Mouse (Mus musculus) midbrain, embryonic 14.5 days (tissue): ENCODE results near the gene Katnbl1. TPM values are rescaled to one million over a fixed set of nuclear protein-coding genes. Genes with fewer than 3 reads are reported as not detected.
"Not testable (repeated sequence)": the region's sequence is repeated elsewhere in the genome, so short reads cannot be mapped to it uniquely, and the experiment has no call there.

Experiments used
- ATAC-seq: fragments of 200-750 bp; cut with Nextera tagmentation; 2 replicates; pipeline ENCODE4 v1.8.0; 2017; ENCODE audit warnings: moderate number of reproducible peaks, moderate library complexity; ENCODE audit not compliant: low FRiP score, low TSS enrichment
- DNase-seq: peaks from one replicate; pipeline ENCODE4 v3.0.0-alpha.2; 2015
- H3K27ac ChIP-seq: fragments of 300-500 bp; sonication (generic); replicated peaks from 2 replicates; pipeline ENCODE4 v1.5.1; 2014; ENCODE audit warnings: mild to moderate bottlenecking, low read depth, low read length, moderate library complexity
- H3K27me3 ChIP-seq: fragments of 300-500 bp; sonication (generic); 2 replicates; pipeline ENCODE4 v1.6.1; 2014; ENCODE audit warnings: low read length, control low read depth, mixed read lengths; ENCODE audit not compliant: control insufficient read depth, insufficient read depth
- H3K36me3 ChIP-seq: fragments of 300-500 bp; sonication (generic); 2 replicates; pipeline ENCODE4 v1.6.1; 2014; ENCODE audit warnings: low read length, control low read depth; ENCODE audit not compliant: control insufficient read depth, insufficient read depth
- H3K4me1 ChIP-seq: fragments of 300-500 bp; sonication (generic); 2 replicates; pipeline ENCODE4 v1.6.1; 2014; ENCODE audit warnings: mild to moderate bottlenecking, antibody characterized with exemption, low read length, control low read depth; ENCODE audit not compliant: control insufficient read depth, insufficient read depth
- H3K4me2 ChIP-seq: fragments of 300-500 bp; sonication (generic); 2 replicates; pipeline ENCODE4 v1.6.1; 2014; ENCODE audit warnings: mild to moderate bottlenecking, low read length, moderate library complexity
- H3K4me3 ChIP-seq: fragments of 300-500 bp; sonication (generic); replicated peaks from 2 replicates; pipeline ENCODE4 v1.5.1; 2014; ENCODE audit warnings: low read depth, low read length
- H3K9ac ChIP-seq: fragments of 300-500 bp; sonication (generic); replicated peaks from 2 replicates; pipeline ENCODE4 v1.6.1; 2014; ENCODE audit warnings: mild to moderate bottlenecking, low read length, moderate library complexity
- H3K9me3 ChIP-seq: fragments of 300-500 bp; sonication (generic); 2 replicates; pipeline ENCODE4 v1.6.1; 2016; ENCODE audit warnings: low read length, control low read depth, mixed read lengths; ENCODE audit not compliant: control insufficient read depth
- WGBS: fragments of 180-500 bp; shearing (Covaris S2); extraction: QIAGEN DNeasy Blood & Tissue Kit; methylation state at CpG from one replicate; pipeline ENCODE4 v1.1.7; 2014; 5-methylcytosine and 5-hydroxymethylcytosine counted together
- polyA plus RNA-seq: library from polyadenylated mRNA; unstranded; fragments of >200 nt; fragmentation: Nextera tagmentation; extraction: Ambion mirVana; gene quantifications from 2 replicates; pipeline ENCODE4 v1.2.1, GENCODE M21; 2014

Katnbl1 gene
- polyA plus RNA-seq, 1 experiment from 2014 or later = 39.0 TPM

DNA sequence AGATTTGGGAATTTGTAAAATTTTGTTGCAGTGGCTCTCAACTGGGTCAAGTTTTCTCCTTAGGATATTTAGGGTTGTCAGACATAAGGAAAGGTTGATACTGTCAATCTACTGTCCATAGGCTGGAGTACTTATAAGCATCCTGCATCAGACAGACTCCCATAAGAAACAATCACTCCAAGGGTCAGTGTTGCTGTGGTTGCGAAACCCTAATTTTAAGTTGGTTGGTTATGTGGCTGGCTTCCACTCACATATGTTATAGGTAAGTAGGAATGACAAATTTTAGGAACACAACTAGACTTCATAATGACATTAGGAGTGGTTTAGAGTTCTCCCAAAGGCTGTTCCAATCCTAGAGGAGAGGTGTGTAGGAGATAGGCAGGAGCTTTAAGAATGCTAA is 2.2 kb downstream of the Katnbl1 start:
- Histone ChIP-seq H3K4me2 (no peak overlapping the region; the same call in 1 of the 2 replicates), H3K36me3 (no peaks in the 10 kb centered on the region), H3K27ac (no peak overlapping the region), H3K27me3 (no peaks in the 10 kb centered on the region), H3K9ac (no peak overlapping the region), H3K9me3 (no peaks in the 10 kb centered on the region), H3K4me1 (peaks cover 15% of the 10 kb centered on the region), H3K4me3 (no peak overlapping the region)
- DNase-seq = no peak
- 98% methylated on average over 1 of the region's 1 CpGs for WGBS
- ATAC-seq = no peak

DNA sequence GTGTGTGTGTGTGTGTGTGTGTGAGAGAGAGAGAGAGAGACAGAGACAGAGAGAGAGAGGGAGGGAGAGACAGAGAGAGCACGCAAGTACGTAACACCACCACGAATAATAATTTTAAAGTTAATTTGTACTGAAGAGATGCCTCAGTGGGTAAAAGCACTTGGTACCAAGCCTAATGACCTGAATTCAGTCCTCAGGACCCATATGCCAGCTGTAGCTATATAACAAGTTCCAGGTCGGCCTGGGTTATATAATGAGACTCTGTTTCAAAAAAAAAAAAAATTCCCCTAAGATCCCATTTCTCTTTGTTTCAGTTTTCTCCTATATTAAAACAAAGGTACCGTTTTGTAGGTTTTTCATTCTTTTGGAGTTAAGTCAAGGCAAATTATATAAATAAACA is 11.8 kb downstream of the Katnbl1 start:
- WGBS = 94% methylated on average over 5 of the region's 5 CpGs
- Histone ChIP-seq H3K4me2 (no peak overlapping the region), H3K4me3 (no peak overlapping the region), H3K27ac (no peak overlapping the region), H3K36me3 (no peaks in the 10 kb centered on the region), H3K9me3 (no peaks in the 10 kb centered on the region), H3K9ac (no peak overlapping the region), H3K27me3 (no peaks in the 10 kb centered on the region), H3K4me1 (no peaks in the 10 kb centered on the region)
- ATAC-seq = no peak
- no peak for DNase-seq

DNA sequence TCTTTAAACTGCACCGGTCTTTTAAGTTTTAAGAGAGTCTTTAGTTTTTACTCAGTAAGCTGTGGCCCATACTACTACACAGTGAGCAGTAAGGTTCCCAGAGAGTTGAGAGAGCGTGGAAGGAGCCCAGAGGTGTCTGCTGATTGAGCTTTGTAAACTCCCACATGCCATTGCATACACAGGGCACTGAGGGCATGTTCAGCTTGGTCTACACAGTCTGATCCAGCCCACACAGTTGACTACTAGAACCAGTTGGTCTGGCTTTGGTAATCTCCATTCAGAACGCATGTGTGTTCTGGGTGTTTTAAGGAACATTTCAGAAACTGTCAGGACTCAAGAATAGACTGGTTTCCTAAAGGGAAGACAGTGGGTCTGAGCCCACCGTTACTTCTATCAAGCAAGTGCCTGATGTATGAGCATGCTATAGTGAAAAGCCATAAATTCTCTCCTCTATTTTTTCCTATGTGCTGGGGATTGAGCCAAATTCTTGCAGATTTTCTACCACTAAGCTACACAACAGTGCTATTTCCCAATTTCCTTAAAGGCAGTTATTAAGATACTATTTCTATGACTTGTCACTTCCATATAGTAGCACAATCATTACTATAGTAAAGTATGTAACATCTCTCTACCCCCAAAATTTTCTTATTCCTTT is 12.5 kb downstream of the Katnbl1 start:
- Histone ChIP-seq H3K36me3 (no peaks in the 10 kb centered on the region), H3K4me1 (no peaks in the 10 kb centered on the region), H3K4me2 (no peak overlapping the region), H3K9ac (no peak overlapping the region), H3K27ac (no peak overlapping the region), H3K27me3 (no peaks in the 10 kb centered on the region), H3K9me3 (no peaks in the 10 kb centered on the region), H3K4me3 (no peak overlapping the region)
- DNase-seq (no peak), ATAC-seq (no peak)
- 95% methylated on average over 4 of the region's 4 CpGs for WGBS

DNA sequence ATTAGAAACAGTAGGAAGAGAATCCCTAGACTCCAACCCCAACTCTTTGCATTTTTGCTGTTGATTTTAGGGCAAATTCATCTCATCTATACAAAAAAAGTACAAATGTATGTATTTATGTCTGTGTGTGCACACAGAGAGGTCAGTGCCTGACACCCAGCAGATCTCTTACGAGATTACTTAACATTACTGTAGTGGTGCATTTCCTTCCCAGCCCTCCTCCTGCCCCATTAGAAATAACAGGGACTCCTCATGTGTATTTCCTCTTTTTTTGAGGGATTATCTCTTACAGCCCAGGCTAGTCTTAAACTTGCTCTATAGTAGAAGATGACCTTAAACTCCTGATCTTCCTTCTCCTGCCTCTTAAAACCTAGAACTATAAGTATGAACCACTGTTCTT is 13.7 kb downstream of the Katnbl1 start:
- no peaks in the 10 kb centered on the region for H3K36me3 ChIP-seq
- H3K9ac ChIP-seq = no peak overlapping the region
- H3K27me3 ChIP-seq = no peaks in the 10 kb centered on the region
- no peaks in the 10 kb centered on the region for H3K9me3 ChIP-seq
- WGBS = 91% methylated on average over 1 of the region's 1 CpGs
- H3K27ac ChIP-seq = no peak overlapping the region
- no peak overlapping the region for H3K4me2 ChIP-seq
- H3K4me3 ChIP-seq = no peak overlapping the region
- ATAC-seq = no peak
- no peaks in the 10 kb centered on the region for H3K4me1 ChIP-seq
- DNase-seq = no peak

DNA sequence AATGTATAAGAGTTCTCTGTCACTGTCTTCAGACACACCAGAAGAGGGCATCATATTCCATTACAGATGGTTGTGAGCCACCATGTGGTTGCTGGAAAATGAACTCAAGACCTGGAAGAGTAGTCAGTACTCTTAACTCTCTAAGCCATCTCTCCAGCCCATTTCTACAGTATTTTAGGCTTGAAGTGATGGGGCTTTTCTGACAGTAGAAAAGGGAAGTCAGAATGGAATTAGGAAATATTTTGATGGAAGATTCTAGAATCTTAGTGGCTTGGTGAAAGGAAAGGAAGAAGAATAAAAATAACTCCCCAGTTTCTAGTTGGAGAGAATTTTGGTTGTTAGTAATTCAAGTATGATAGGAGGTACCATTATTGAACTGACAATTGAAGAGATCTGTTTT is 14.9 kb downstream of the Katnbl1 start:
- H3K36me3 ChIP-seq = no peaks in the 10 kb centered on the region
- H3K4me3 ChIP-seq = no peak overlapping the region
- H3K27ac ChIP-seq = no peak overlapping the region
- H3K27me3 ChIP-seq = no peaks in the 10 kb centered on the region
- H3K9me3 ChIP-seq = no peaks in the 10 kb centered on the region
- DNase-seq (no peak), ATAC-seq (no peak)
- H3K4me1 ChIP-seq = no peaks in the 10 kb centered on the region
- no peak overlapping the region for H3K4me2 ChIP-seq
- no peak overlapping the region for H3K9ac ChIP-seq

DNA sequence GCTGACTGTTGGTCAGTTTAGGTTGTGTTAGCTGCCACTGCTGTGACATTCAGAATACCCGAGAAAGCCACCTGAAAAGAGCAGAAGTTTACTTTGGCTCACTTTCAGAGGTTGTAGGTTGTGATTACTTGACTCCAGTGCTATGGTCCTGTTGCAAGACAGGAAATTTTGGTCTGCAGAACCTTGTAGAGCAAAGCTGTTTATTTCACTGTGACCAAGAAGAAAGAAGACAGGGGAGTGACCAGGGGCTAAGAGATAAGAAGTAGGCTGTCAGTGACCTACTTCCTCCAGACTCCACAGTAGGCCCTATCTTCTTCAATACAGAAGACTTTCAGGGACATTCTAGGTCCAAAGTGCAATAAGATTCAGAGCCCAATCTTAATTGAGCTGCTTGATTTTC is 17.6 kb downstream of the Katnbl1 start:
- Histone ChIP-seq H3K9me3 (no peaks in the 10 kb centered on the region), H3K4me3 (no peak overlapping the region), H3K9ac (no peak overlapping the region), H3K27ac (no peak overlapping the region), H3K4me2 (no peak overlapping the region), H3K36me3 (no peaks in the 10 kb centered on the region), H3K27me3 (no peaks in the 10 kb centered on the region), H3K4me1 (no peaks in the 10 kb centered on the region)
- DNase-seq (no peak), ATAC-seq (no peak)
- WGBS = 93% methylated on average over 1 of the region's 1 CpGs

DNA sequence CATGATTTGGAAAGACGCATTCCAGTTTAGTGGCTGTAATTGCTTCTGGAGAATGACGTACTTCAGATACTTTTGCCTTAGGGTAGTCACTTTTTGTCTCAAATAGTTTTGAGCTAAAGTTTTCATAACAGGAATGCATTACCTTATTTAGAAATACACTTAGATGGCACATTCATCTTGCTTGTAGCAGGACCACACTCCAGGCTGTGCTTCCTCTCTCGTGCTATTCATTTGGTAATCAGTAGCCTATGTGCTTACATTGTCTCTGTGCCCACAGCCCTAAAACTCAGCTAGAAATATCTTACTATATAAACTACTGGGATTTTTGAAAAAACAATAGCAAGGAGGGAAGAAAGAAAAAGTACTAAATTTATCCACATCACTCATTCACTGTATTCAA is 28.0 kb downstream of the Katnbl1 start:
- Histone ChIP-seq H3K36me3 (peaks cover 37% of the 10 kb centered on the region), H3K9me3 (no peaks in the 10 kb centered on the region), H3K27ac (no peak overlapping the region), H3K27me3 (no peaks in the 10 kb centered on the region), H3K4me1 (no peaks in the 10 kb centered on the region), H3K4me3 (no peak overlapping the region), H3K4me2 (no peak overlapping the region), H3K9ac (no peak overlapping the region)
- WGBS = 92% methylated on average over 3 of the region's 3 CpGs
- ATAC-seq (no peak), DNase-seq (no peak)

DNA sequence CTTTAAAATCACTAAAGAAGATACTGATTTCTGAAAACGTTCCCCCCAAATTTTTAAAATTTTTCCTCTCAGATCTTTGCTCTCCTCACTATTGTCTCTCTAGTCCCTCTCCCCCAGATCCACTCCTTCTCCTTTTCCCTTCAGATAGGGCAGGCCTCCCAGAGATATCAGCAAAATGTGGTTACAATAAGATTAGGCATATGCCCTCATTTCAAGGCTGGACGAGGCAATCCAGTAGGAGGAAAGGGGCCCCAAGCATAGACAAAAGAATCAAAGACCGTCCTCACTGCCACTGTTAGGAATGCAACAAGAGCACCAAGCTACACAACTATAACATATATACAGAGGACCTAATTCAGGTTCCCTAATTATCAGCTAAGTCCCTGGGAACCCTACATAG is 46.3 kb downstream of the Katnbl1 start:
- Histone ChIP-seq H3K27ac (no peak overlapping the region), H3K4me2 (no peak overlapping the region), H3K36me3 (no peaks in the 10 kb centered on the region), H3K27me3 (no peaks in the 10 kb centered on the region), H3K4me1 (no peaks in the 10 kb centered on the region), H3K9me3 (no peaks in the 10 kb centered on the region), H3K9ac (no peak overlapping the region), H3K4me3 (no peak overlapping the region)
- WGBS = 71% methylated on average over 3 of the region's 3 CpGs
- DNase-seq (no peak), ATAC-seq (no peak)

DNA sequence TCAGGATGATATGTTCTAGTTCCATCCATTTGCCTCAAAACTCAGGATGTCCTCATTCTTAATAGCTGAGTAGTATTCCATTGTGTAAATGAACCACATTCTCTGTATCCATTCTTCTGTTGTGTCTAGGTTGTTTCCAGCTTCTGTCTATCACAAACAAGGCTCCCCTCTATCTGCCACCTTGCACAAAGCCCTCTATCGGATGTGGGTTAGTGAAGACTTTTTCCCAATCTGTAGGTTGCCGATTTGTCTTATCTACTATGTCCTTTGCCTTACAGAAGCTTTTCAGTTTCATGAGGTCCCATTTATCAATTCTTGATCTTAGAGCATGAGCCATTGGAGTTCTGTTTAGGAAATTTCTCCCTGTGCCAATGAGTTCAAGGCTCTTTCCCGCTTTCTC is 49.5 kb downstream of the Katnbl1 start:
- not testable (repeated sequence) for H3K9ac ChIP-seq, H3K4me3 ChIP-seq, H3K4me2 ChIP-seq, H3K27ac ChIP-seq, H3K36me3 ChIP-seq, DNase-seq, H3K4me1 ChIP-seq, ATAC-seq, H3K27me3 ChIP-seq, H3K9me3 ChIP-seq
- 92% methylated on average over 3 of the region's 3 CpGs for WGBS
